Comparison of ENCODE assay signal across 21 mouse cellular contexts in genomic region chr15:54358731-54359130, GRCm38 (mm10).
A peak's percentile ranks its signal among the peaks of the same experiment; 100 is the strongest.
DNase-seq lines count a peak whose midpoint lies in the region; TF ChIP-seq lines count a peak whose summit lies in the region.
"Had no signal": no experiment of that assay in that cellular context is flagged by ENCODE, and none has a peak within 500 bp of the region (broad histone marks: within the 10 kb centered on the region; RNA-seq: fewer than 3 reads in every experiment).

No protein-coding gene starts in this region.

- WGBS in heart, adult 2 months: 42% methylated on average over 3 of the region's 3 CpGs

- no peak overlapping the region for H3K4me3 ChIP-seq in heart, adult 2 months
- H3K4me3 ChIP-seq: embryonic facial prominence, embryonic 10.5 days; embryonic facial prominence, embryonic 13.5 days; erythroblast, embryonic 14.5 days; forebrain, embryonic 12.5 days; forebrain, embryonic 15.5 days had no signal

- no peak overlapping the region for H3K9ac ChIP-seq in heart, adult 2 months (ENCODE audit: low read depth, low read length)
- H3K9ac ChIP-seq: embryonic facial prominence, embryonic 13.5 days; forebrain, embryonic 12.5 days; forebrain, embryonic 15.5 days; hindbrain, embryonic 14.5 days had no signal

- no peak for TF ChIP-seq EP300 in heart, adult 2 months (IDR thresholded peaks at IDR 0.05; ENCODE audit: insufficient read depth, low read depth, low read length)

- H3K4me1 ChIP-seq in heart, adult 2 months (ENCODE audit: control insufficient read depth, insufficient read depth, low read length): no peaks in the 10 kb centered on the region; the same call in 1 of the 2 replicates
- H3K4me1 ChIP-seq: embryonic facial prominence, embryonic 10.5 days; embryonic facial prominence, embryonic 13.5 days; forebrain, embryonic 12.5 days; forebrain, embryonic 15.5 days had no signal

- TF ChIP-seq CTCF in heart, adult 2 months (IDR thresholded peaks at IDR 0.05): no peak

- H3K79me2 ChIP-seq in heart, adult 2 months (replicated peaks; ENCODE audit: control insufficient read depth, insufficient read depth, low read length): no peaks in the 10 kb centered on the region

- H3K27me3 ChIP-seq in heart, adult 2 months (ENCODE audit: control insufficient read depth, insufficient read depth, low read length): no peaks in the 10 kb centered on the region
- H3K27me3 ChIP-seq: embryonic facial prominence, embryonic 13.5 days; forebrain, embryonic 12.5 days; forebrain, embryonic 15.5 days had no signal

- intact Hi-C loops in gastrocnemius, postnatal 36 days (cut with DNase I): no loop called here
- intact Hi-C loops in heart, adult 2 months (cut with DNase I): no loop called here

- no peak for TF ChIP-seq POLR2A in heart, adult 2 months (IDR thresholded peaks at IDR 0.05; ENCODE audit: insufficient read depth, low read depth, low read length)

- no peaks in the 10 kb centered on the region for H3K36me3 ChIP-seq in heart, adult 2 months (ENCODE audit: control insufficient read depth, insufficient read depth, low read length)
- H3K36me3 ChIP-seq: embryonic facial prominence, embryonic 10.5 days; embryonic facial prominence, embryonic 13.5 days; forebrain, embryonic 12.5 days; forebrain, embryonic 15.5 days had no signal

- peak; percentile 26 for DNase-seq in gastrocnemius, adult 18-20 months (ENCODE audit: low spot score)
- DNase-seq in gastrocnemius, postnatal 36 days: no peak
- DNase-seq in heart, adult 8-10 months (ENCODE audit: low spot score): peak; percentile 3
- no peak for DNase-seq in heart, adult 2 months
- DNase-seq in skeletal muscle tissue, adult 2 months (ENCODE audit: low read depth, low spot score): peak; percentile 21
- DNase-seq in ovary, postnatal 10 days (ENCODE audit: low spot score): no peak
- DNase-seq: adrenal gland, adult 2 months; cerebellum, adult 11-12 months; cerebellum, adult 8-10 months; cerebellum, postnatal 10 days; cerebellum, postnatal 36 days; embryo, embryonic 11 days; heart, postnatal 4 days; kidney, adult 18-20 months had no signal

- H3K27ac ChIP-seq in heart, adult 2 months: no peak overlapping the region
- H3K27ac ChIP-seq: embryonic facial prominence, embryonic 10.5 days; embryonic facial prominence, embryonic 13.5 days; forebrain, embryonic 12.5 days; forebrain, embryonic 15.5 days; hindbrain, embryonic 14.5 days; hindbrain, postnatal 0 days had no signal

Comparison
In these comparisons a context has a peak if more than half of its experiments do, and no peak if none do; other contexts are left out.
1. DNase-seq: peak in gastrocnemius, adult 18-20 months (single experiment), heart, adult 8-10 months (single experiment) and skeletal muscle tissue, adult 2 months (single experiment); none in gastrocnemius, postnatal 36 days (0 of 2), heart, adult 2 months (0 of 2) and ovary, postnatal 10 days (single experiment).